Mouse (Mus musculus): ENCODE results near the gene Lcorl. TPM values are rescaled to one million over a fixed set of nuclear protein-coding genes. Genes with fewer than 3 reads are reported as not detected.

Lcorl gene
- polyA plus RNA-seq, 1 experiment: 4.7 TPM

DNA sequence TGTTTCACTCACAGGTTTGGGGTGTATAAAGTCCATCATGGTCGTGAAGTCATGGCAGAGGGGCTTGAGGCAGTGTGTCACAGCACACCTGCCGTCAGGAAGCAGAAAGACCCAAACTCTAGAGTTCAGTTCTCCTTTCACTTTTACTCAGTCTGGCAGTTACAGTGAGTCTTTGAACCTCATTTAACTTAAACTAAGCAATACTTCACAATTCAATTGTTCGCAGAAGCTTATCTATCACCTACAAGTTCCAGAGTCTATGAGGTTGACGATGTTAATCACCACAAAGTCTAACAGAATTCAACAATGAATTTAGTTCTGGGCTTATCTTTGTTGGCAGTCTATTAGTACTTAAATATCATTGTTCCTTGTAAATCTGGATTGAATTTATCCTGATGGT, 45.9 kb downstream of the Lcorl start:
- TF ChIP-seq POLR2A (IDR thresholded peaks at IDR 0.05; ENCODE audit: control insufficient read depth, low read depth, low read length): no peak
- TF ChIP-seq CTCF (IDR thresholded peaks at IDR 0.05; ENCODE audit: control insufficient read depth, insufficient read depth, insufficient replicate concordance, low read depth, low read length): no peak
- no peak overlapping the region for H3K4me3 ChIP-seq (ENCODE audit: control insufficient read depth, low read depth, low read length)
- H3K27ac ChIP-seq (ENCODE audit: control insufficient read depth, insufficient read depth, low read depth, low read length): no peak overlapping the region
- no peaks in the 10 kb centered on the region for H3K4me1 ChIP-seq (ENCODE audit: control insufficient read depth, insufficient read depth, low read length)
- H3K27me3 ChIP-seq (ENCODE audit: control insufficient read depth, insufficient read depth, low read length): no peaks in the 10 kb centered on the region
- H3K36me3 ChIP-seq (ENCODE audit: control insufficient read depth, insufficient read depth, low read length): no peaks in the 10 kb centered on the region

DNA sequence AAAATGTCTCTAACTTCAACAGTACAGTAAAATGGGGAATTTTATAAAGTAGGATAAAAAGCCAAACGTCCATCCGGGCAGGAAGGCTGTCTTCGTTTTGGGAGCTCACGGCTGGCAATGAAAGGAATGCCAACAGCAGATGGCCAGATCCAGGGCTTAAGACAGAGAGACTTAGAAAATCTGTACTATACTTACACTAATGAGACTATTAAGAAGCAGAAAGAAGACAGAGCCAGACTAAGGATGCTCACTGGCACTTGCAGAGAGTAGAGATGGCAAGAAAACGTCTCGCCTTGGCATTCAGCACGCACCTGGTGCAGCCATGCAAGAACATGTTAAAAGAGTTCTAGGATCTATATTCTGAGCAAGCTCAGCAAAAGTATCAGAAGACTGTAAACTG, 65.6 kb downstream of the Lcorl start:
- TF ChIP-seq CTCF (IDR thresholded peaks at IDR 0.05; ENCODE audit: control insufficient read depth, insufficient read depth, insufficient replicate concordance, low read depth, low read length): no peak
- TF ChIP-seq POLR2A (IDR thresholded peaks at IDR 0.05; ENCODE audit: control insufficient read depth, low read depth, low read length): no peak
- Histone ChIP-seq H3K27ac (ENCODE audit: control insufficient read depth, insufficient read depth, low read depth, low read length) (no peak overlapping the region), H3K36me3 (ENCODE audit: control insufficient read depth, insufficient read depth, low read length) (no peaks in the 10 kb centered on the region; the same call in 1 of the 2 replicates), H3K4me1 (ENCODE audit: control insufficient read depth, insufficient read depth, low read length) (no peaks in the 10 kb centered on the region), H3K4me3 (ENCODE audit: control insufficient read depth, low read depth, low read length) (no peak overlapping the region), H3K27me3 (ENCODE audit: control insufficient read depth, insufficient read depth, low read length) (no peaks in the 10 kb centered on the region)

DNA sequence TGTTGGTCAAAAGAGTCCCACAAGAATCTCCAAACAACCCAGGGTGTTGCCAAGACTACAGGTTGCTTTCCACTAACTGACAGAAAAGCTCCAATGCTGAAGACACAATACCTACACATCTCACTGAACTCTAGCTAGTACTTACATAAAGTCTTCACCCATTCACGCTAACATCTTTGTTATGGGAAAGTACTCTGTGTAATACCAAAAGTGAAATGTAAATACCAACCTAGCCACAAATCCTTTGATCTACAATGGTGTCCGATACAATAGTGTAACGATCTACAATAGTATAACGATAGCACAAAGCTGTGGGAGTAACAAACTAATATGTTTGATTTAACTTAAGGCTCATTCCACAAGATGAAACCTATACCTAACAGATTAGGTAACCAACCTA, 67.2 kb downstream of the Lcorl start:
- Histone ChIP-seq H3K4me3 (ENCODE audit: control insufficient read depth, low read depth, low read length) (no peak overlapping the region), H3K27me3 (ENCODE audit: control insufficient read depth, insufficient read depth, low read length) (no peaks in the 10 kb centered on the region), H3K36me3 (ENCODE audit: control insufficient read depth, insufficient read depth, low read length) (no peaks in the 10 kb centered on the region; the same call in 1 of the 2 replicates), H3K4me1 (ENCODE audit: control insufficient read depth, insufficient read depth, low read length) (no peaks in the 10 kb centered on the region), H3K27ac (ENCODE audit: control insufficient read depth, insufficient read depth, low read depth, low read length) (no peak overlapping the region)
- no peak for TF ChIP-seq POLR2A (IDR thresholded peaks at IDR 0.05; ENCODE audit: control insufficient read depth, low read depth, low read length)
- no peak for TF ChIP-seq CTCF (IDR thresholded peaks at IDR 0.05; ENCODE audit: control insufficient read depth, insufficient read depth, insufficient replicate concordance, low read depth, low read length)

DNA sequence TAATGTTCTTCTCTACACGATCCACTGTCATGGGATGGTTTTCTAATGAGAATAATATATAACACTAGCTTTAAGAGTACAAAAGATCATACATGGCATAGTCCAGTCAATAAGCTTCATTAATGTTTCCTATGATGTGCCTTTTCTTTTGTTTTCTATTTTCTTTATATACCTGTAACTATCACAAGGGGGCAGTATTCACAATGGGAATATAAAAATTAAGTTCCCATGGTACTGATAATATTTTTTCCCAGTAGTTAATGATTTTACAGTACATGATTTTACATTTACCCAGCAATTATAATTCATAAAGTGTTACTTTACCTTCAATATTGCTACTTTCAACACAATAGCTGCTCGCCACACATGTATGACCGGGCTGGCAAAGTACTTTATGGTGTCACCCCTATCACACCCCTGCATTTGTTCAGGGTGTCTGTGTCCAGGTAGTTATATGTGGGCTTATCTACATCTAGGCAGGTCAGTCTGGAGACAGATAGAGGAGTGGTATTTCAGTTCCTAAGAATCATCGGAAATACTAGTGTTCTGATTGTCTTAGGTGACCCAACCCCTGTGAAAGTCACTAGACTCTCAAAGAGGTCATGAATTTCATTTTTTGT, 99.8 kb downstream of the Lcorl start:
- H3K4me3 ChIP-seq (ENCODE audit: control insufficient read depth, low read depth, low read length): no peak overlapping the region
- no peaks in the 10 kb centered on the region for H3K27me3 ChIP-seq (ENCODE audit: control insufficient read depth, insufficient read depth, low read length)
- TF ChIP-seq POLR2A (IDR thresholded peaks at IDR 0.05; ENCODE audit: control insufficient read depth, low read depth, low read length) (no peak), CTCF (IDR thresholded peaks at IDR 0.05; ENCODE audit: control insufficient read depth, insufficient read depth, insufficient replicate concordance, low read depth, low read length) (no peak)
- H3K4me1 ChIP-seq (ENCODE audit: control insufficient read depth, insufficient read depth, low read length): no peaks in the 10 kb centered on the region
- H3K36me3 ChIP-seq (ENCODE audit: control insufficient read depth, insufficient read depth, low read length): no peaks in the 10 kb centered on the region
- H3K27ac ChIP-seq (ENCODE audit: control insufficient read depth, insufficient read depth, low read depth, low read length): no peak overlapping the region

DNA sequence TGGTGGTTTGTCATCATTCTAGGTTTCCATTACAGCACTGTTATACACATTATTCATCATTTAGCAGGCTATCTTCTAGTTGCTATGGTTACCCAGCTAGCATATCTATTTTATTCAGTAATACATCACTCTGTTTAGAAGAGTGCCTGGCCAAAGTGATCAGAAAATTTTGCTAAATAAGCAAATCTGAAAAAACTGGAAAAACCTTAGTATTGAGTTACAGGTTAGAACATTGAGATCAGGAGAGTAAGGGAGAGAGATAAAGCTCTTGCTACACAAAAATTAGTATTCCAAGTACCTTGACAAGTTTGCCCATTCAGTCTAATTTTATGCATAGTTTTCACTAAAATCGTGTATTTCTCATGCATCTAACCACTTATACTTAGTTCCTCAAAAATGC, 119.5 kb downstream of the Lcorl start:
- no peak overlapping the region for H3K27ac ChIP-seq (ENCODE audit: control insufficient read depth, insufficient read depth, low read depth, low read length)
- no peaks in the 10 kb centered on the region for H3K27me3 ChIP-seq (ENCODE audit: control insufficient read depth, insufficient read depth, low read length)
- H3K36me3 ChIP-seq (ENCODE audit: control insufficient read depth, insufficient read depth, low read length): no peaks in the 10 kb centered on the region
- H3K4me3 ChIP-seq (ENCODE audit: control insufficient read depth, low read depth, low read length): no peak overlapping the region
- TF ChIP-seq POLR2A (IDR thresholded peaks at IDR 0.05; ENCODE audit: control insufficient read depth, low read depth, low read length) (no peak), CTCF (IDR thresholded peaks at IDR 0.05; ENCODE audit: control insufficient read depth, insufficient read depth, insufficient replicate concordance, low read depth, low read length) (no peak)
- no peaks in the 10 kb centered on the region for H3K4me1 ChIP-seq (ENCODE audit: control insufficient read depth, insufficient read depth, low read length)

DNA sequence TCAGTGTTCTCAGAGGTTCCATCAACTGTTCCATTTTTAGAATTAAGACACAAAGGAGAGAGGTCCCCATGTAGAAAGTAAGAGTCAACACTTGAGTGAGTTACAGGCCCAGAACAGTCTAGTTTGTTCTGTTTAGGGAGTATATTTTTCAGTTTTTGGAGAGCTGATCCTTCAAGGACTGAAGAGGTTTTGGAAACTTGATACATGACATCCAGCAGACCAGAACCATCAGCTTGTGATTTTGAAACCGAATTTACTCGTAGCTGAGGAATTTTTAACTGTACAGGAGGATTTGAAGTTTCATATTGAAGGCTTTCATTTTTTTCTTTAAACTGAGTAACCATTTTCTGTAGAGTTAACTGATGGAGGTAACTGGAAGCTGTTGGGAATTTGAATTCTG, 123.7 kb downstream of the Lcorl start:
- no peak overlapping the region for H3K4me3 ChIP-seq (ENCODE audit: control insufficient read depth, low read depth, low read length)
- TF ChIP-seq POLR2A (IDR thresholded peaks at IDR 0.05; ENCODE audit: control insufficient read depth, low read depth, low read length) (no peak), CTCF (IDR thresholded peaks at IDR 0.05; ENCODE audit: control insufficient read depth, insufficient read depth, insufficient replicate concordance, low read depth, low read length) (no peak)
- H3K4me1 ChIP-seq (ENCODE audit: control insufficient read depth, insufficient read depth, low read length): no peaks in the 10 kb centered on the region
- H3K36me3 ChIP-seq (ENCODE audit: control insufficient read depth, insufficient read depth, low read length): no peaks in the 10 kb centered on the region
- H3K27me3 ChIP-seq (ENCODE audit: control insufficient read depth, insufficient read depth, low read length): no peaks in the 10 kb centered on the region
- H3K27ac ChIP-seq (ENCODE audit: control insufficient read depth, insufficient read depth, low read depth, low read length): no peak overlapping the region

DNA sequence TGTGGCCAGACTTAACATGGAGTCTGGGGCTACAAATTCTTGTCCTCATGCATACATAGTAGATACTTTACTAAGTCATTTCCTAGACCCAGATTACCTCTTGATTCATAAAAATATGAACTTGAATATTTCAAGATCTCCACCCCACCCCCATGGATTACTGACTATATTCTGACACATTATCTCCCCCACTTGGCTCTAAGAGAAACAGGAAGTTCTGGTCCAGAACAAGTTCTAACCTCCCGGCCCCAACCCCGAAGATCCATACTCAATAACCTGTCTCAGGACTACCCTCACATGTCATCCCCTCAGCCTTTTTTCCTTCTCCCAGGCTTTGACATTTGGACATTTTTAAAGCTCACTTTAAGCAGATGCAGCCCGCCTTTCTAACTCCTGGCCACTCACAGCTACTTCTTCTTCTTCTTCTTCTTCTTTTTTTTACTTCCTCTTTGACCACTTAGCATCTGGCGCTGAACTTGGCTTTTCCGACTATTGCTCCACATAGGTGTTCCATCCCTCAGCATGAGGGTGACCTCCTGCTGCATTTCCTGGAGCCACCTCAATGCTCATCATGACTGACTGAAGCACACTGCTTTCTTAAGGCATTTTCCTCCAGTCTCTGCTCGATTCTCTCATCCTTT, 138.4 kb downstream of the Lcorl start:
- no peak for TF ChIP-seq CTCF (IDR thresholded peaks at IDR 0.05; ENCODE audit: control insufficient read depth, insufficient read depth, insufficient replicate concordance, low read depth, low read length)
- TF ChIP-seq POLR2A (IDR thresholded peaks at IDR 0.05; ENCODE audit: control insufficient read depth, low read depth, low read length): no peak
- Histone ChIP-seq H3K36me3 (ENCODE audit: control insufficient read depth, insufficient read depth, low read length) (no peaks in the 10 kb centered on the region), H3K27ac (ENCODE audit: control insufficient read depth, insufficient read depth, low read depth, low read length) (no peak overlapping the region), H3K4me3 (ENCODE audit: control insufficient read depth, low read depth, low read length) (no peak overlapping the region), H3K4me1 (ENCODE audit: control insufficient read depth, insufficient read depth, low read length) (no peaks in the 10 kb centered on the region), H3K27me3 (ENCODE audit: control insufficient read depth, insufficient read depth, low read length) (no peaks in the 10 kb centered on the region)
